In genomic region chr8:45583856-45584255, GRCm38 (mm10) we compare ENCODE assay signal across 26 mouse cellular contexts.
DNase-seq lines count a peak whose midpoint lies in the region; ATAC-seq and TF ChIP-seq lines count a peak whose summit lies in the region.
"Had no signal": no experiment of that assay in that cellular context is flagged by ENCODE, and none has a peak within 500 bp of the region (broad histone marks: within the 10 kb centered on the region; RNA-seq: fewer than 3 reads in every experiment).

No protein-coding gene starts in this region.

- H3K4me2 ChIP-seq in intestine, postnatal 0 days (replicated peaks; ENCODE audit: low read depth), result no peak overlapping the region
- no peak overlapping the region for H3K4me2 ChIP-seq in intestine, embryonic 15.5 days (replicated peaks)
- H3K4me2 ChIP-seq: embryonic facial prominence, embryonic 15.5 days; limb, embryonic 13.5 days; lung, embryonic 14.5 days; neural tube, embryonic 13.5 days had no signal

- H3K4me3 ChIP-seq in intestine, postnatal 0 days (ENCODE audit: low read depth, low read length), result no peak overlapping the region
- no peak overlapping the region for H3K4me3 ChIP-seq in intestine, embryonic 15.5 days (replicated peaks)
- H3K4me3 ChIP-seq in liver, adult 2 months (ENCODE audit: insufficient read depth, low read depth, low read length), result no peak overlapping the region
- H3K4me3 ChIP-seq: embryonic facial prominence, embryonic 15.5 days; hindbrain, embryonic 10.5 days; limb, embryonic 13.5 days; myocyte; neural tube, embryonic 13.5 days had no signal

- H3K27ac ChIP-seq in intestine, postnatal 0 days (ENCODE audit: low read depth, low read length), result 0 out of 2 replicates have a peak overlapping the region, but pooled peaks have one; percentile 28
- no peak overlapping the region for H3K27ac ChIP-seq in intestine, embryonic 15.5 days
- no peak overlapping the region for H3K27ac ChIP-seq in liver, adult 2 months (replicated peaks; ENCODE audit: insufficient read depth, low read depth, low read length)
- H3K27ac ChIP-seq: embryonic facial prominence, embryonic 15.5 days; hindbrain, embryonic 10.5 days; limb, embryonic 13.5 days; liver, embryonic 14.5 days; neural tube, embryonic 13.5 days had no signal

- no peaks in the 10 kb centered on the region for H3K27me3 ChIP-seq in intestine, postnatal 0 days (replicated peaks; ENCODE audit: control insufficient read depth, insufficient read depth, low read length)
- no peaks in the 10 kb centered on the region for H3K27me3 ChIP-seq in intestine, embryonic 15.5 days (replicated peaks)
- H3K27me3 ChIP-seq in liver, adult 2 months (ENCODE audit: control insufficient read depth, insufficient read depth, low read length), result no peaks in the 10 kb centered on the region
- H3K27me3 ChIP-seq: embryonic facial prominence, embryonic 15.5 days; limb, embryonic 13.5 days; neural tube, embryonic 13.5 days; Patski had no signal

- DNase-seq in gastrocnemius, adult 18-20 months (ENCODE audit: low spot score), result peak; percentile 14
- no peak for DNase-seq in gastrocnemius, postnatal 36 days
- peak; percentile 43 for DNase-seq in liver, adult 2 months (ENCODE audit: extremely low read depth, low read depth, low spot score)
- DNase-seq in liver, result no peak
- peak; percentile 53 for DNase-seq in kidney, postnatal 14 days
- no peak for DNase-seq in right cerebral cortex, postnatal 10 days (ENCODE audit: low spot score in 2 of 2)
- DNase-seq: adrenal gland, adult 8-10 months; cerebellum, adult 8-10 months; layer of hippocampus, adult 9-11 months; lung, embryonic 14.5 days; lung, postnatal 4 days; retina, postnatal 1 day; right cerebral cortex, postnatal 4 days; thymus, postnatal 25 days had no signal

- no peak overlapping the region for H3K9ac ChIP-seq in intestine, postnatal 0 days (ENCODE audit: low read depth, low read length)
- H3K9ac ChIP-seq in intestine, embryonic 15.5 days, result no peak overlapping the region
- H3K9ac ChIP-seq in liver, adult 2 months (ENCODE audit: low read depth, low read length), result no peak overlapping the region
- H3K9ac ChIP-seq: embryonic facial prominence, embryonic 15.5 days; limb, embryonic 13.5 days; liver, embryonic 14.5 days; lung, embryonic 14.5 days; neural tube, embryonic 13.5 days had no signal

- no peaks in the 10 kb centered on the region for H3K36me3 ChIP-seq in intestine, postnatal 0 days (ENCODE audit: control insufficient read depth, insufficient read depth)
- H3K36me3 ChIP-seq in intestine, embryonic 15.5 days, result no peaks in the 10 kb centered on the region
- H3K36me3 ChIP-seq in liver, adult 2 months (ENCODE audit: control insufficient read depth, insufficient read depth, low read length), result no peaks in the 10 kb centered on the region
- H3K36me3 ChIP-seq: embryonic facial prominence, embryonic 15.5 days; hindbrain, embryonic 10.5 days; limb, embryonic 13.5 days; neural tube, embryonic 13.5 days had no signal

- H3K79me2 ChIP-seq in liver, adult 2 months (ENCODE audit: control insufficient read depth, insufficient read depth, low read length), result no peaks in the 10 kb centered on the region

- no peak for TF ChIP-seq CTCF in intestine, postnatal 0 days (IDR thresholded peaks at IDR 0.05; ENCODE audit: low read depth)
- TF ChIP-seq CTCF in liver, adult 2 months (IDR thresholded peaks at IDR 0.05; ENCODE audit: low read depth, low read length), result no peak

- H3K4me1 ChIP-seq in intestine, postnatal 0 days (replicated peaks; ENCODE audit: control insufficient read depth, insufficient read depth, low read length), result no peaks in the 10 kb centered on the region; the same call in 1 of the 2 replicates
- H3K4me1 ChIP-seq in intestine, embryonic 15.5 days (replicated peaks), result 0 out of 2 replicates have a peak, but pooled peaks cover 6% of the 10 kb centered on the region
- no peaks in the 10 kb centered on the region for H3K4me1 ChIP-seq in liver, adult 2 months (ENCODE audit: control insufficient read depth, insufficient read depth, low read length)
- H3K4me1 ChIP-seq: embryonic facial prominence, embryonic 15.5 days; hindbrain, embryonic 10.5 days; limb, embryonic 13.5 days had no signal

- intact Hi-C loops in gastrocnemius, postnatal 36 days (cut with DNase I), result no loop called here

- 94% methylated on average over 1 of the region's 1 CpGs for WGBS in intestine, postnatal 0 days
- 85% methylated on average over 1 of the region's 1 CpGs for WGBS in intestine, embryonic 15.5 days
- WGBS in liver, adult 2 months, result 90% methylated on average over 1 of the region's 1 CpGs

- no peak for ATAC-seq in intestine, postnatal 0 days
- no peak for ATAC-seq in intestine, embryonic 15.5 days
- ATAC-seq: forebrain, embryonic 14.5 days; hindbrain, embryonic 16.5 days; midbrain, embryonic 16.5 days; Patski had no signal

- H3K9me3 ChIP-seq in intestine, postnatal 0 days (ENCODE audit: control insufficient read depth), result no peaks in the 10 kb centered on the region
- H3K9me3 ChIP-seq in intestine, embryonic 15.5 days, result no peaks in the 10 kb centered on the region
- H3K9me3 ChIP-seq: embryonic facial prominence, embryonic 15.5 days; hindbrain, embryonic 10.5 days; limb, embryonic 13.5 days; neural tube, embryonic 13.5 days had no signal

- no peak for TF ChIP-seq POLR2A in liver, adult 2 months (IDR thresholded peaks at IDR 0.05; ENCODE audit: extremely low read depth, insufficient read depth, low read length)

Comparison
In these comparisons a context has a peak if more than half of its experiments do, and no peak if none do; other contexts are left out.
1. DNase-seq: peak in gastrocnemius, adult 18-20 months (single experiment), liver, adult 2 months (single experiment) and kidney, postnatal 14 days (single experiment); none in gastrocnemius, postnatal 36 days (0 of 2), liver (single experiment) and right cerebral cortex, postnatal 10 days (0 of 2).